Mouse (Mus musculus) kidney, postnatal 25 days (tissue): ENCODE results near the gene Hjurp.

ENCODE experiments used
- DNase-seq, 2 experiments: peaks; one replicate each; pipeline ENCODE4 v3.0.0; 2021; ENCODE audit warnings: mixed read lengths in 2 of 2

The Hjurp gene

DNA sequence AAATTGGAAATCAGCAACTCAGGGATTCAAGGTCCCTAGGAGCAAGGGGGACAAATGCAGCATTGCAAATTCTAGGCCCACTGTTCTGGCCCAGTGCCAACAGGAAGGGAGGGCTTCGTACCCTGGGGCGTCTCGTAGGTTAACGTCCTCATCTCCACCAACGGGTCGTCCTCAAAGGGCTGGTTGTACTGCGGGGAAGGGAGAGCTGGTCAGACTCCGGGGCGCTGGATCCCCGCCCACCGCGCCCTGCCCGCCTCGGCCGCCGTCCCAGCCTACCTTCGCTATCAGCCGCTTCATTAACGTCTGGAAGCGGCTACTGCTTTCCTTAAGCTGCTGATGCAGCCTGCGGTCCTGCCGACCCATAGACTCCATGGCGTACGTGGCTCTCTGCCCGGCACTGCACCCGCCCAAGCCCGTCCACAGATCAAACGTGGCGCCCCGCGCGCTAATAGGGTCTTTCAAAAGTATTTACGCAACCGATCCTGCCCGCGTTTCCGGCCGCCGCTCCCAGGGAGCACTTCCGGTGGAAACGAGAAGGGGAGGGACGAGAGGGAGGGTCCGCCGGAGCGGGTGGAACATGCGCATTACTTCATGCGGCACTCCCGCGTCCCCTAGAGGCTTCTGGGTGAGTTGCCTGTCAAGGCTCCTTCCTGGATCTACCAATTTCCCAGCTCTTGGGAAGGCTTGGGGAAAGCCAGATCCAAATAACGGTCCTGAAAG, at the start of gene Hjurp, which contains the start of gene Trpm8:
TSS of gene Hjurp (minus strand) at position 536 of the 720 bp plus-strand sequence.
TSS of gene Trpm8 (plus strand) at position 564 of the 720 bp plus-strand sequence.
- DNase-seq = peak; percentile 100

GRCm38 (mm10) chr1:88323101-88323500, 45.7 kb upstream of the Hjurp start:
- no peak for DNase-seq

DNA sequence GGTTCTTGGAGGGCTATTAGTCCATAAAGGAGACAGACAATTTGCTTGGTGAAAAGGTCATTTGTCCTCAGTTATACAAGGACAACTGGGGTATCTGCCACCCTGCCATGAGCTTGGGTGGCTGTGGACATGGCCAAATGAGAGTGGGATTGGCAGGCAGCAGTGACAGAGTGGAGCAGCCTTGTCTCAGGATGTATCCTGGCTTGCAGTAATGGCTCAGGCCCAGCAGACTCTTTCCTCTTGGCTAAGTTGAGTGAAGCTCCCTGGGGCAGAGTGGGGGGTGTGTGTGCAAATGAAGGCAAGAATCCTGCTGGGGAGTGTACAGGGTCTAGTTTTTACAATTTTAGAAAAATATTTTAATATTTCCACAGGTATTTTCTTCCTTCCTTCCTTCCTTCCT, 44.7 kb upstream of the Hjurp start:
- DNase-seq = no peak

DNA sequence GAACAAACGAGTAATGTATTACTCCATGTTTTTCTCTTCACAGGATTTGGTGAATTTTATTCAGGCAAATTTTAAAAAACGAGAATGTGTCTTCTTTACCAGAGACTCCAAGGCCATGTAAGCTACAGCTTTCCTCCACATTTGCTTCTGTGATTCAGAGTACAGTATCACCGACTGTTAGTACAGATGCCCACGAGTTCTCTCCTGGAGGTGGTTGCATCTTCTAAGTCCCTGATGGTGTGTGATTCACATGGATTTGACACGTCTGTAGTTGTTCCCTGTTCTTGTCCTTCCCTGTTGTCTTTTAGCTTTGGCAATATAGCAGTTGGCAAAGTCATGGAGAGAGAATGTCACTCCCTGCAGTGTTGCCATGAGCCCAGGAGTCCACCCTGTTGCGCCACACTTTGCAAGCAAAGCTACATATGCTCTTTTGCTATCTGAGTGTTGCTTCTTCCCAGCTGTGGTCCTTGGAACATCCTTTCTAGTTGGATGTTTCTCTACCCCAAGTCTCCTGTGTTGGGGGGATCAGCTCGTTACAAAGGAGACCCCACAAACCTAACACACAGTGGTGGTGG, 43.5 kb upstream of the Hjurp start:
- DNase-seq = no peak

DNA sequence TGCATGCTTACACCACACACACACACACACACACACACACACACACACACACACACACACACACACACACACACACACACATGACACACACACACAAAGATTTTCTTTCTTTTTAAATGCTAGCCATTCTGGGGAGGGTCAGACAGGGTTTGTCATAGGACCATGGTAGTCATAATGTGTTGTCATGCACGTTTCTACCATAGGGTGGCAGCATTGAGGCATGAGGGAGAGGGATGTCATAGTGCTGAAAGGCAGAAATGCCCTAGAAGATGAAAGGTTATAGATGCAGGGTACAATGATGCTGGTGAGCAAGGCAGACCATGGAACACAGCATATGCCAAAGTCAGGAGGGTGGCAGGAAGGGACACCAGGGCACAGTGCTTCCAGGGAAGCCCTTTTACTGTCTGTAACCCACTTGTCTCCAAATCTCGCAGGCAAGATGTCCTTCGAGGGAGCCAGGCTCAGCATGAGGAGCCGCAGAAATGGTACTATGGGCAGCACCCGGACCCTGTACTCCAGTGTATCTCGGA, 41.2 kb upstream of the Hjurp start:
- DNase-seq = peak in 1 of 2 experiments; percentile 75

- no peak for DNase-seq
These were observed 39.8 kb upstream of the Hjurp start for GRCm38 (mm10) chr1:88317279-88317678.

GRCm38 (mm10) chr1:88310349-88310748, 32.9 kb upstream of the Hjurp start:
- DNase-seq = no peak

GRCm38 (mm10) chr1:88309905-88310304, 32.5 kb upstream of the Hjurp start:
- DNase-seq = no peak

DNA sequence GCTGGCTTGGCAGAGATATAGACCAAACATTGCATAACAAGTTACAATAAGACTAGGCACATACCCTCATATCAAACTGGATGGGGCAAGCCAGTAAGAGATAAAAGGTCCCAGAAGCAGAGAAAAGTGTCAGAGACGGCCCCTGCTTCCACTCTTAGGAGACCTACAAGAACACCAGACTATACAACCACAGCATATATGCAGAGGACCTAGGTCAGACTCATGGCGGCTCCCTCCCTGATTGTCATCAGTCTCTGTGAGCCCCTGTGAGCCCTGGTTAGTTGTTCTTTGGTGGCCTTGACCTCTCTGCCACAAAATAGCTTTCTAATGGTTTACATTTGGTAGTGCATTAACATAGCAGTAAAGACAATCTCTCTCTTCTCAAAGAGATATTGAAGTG, 31.6 kb upstream of the Hjurp start:
- no peak for DNase-seq

- DNase-seq = no peak
These were observed 29.7 kb upstream of the Hjurp start for GRCm38 (mm10) chr1:88307180-88307579.

GRCm38 (mm10) chr1:88306543-88306942, 29.1 kb upstream of the Hjurp start:
- DNase-seq = no peak

DNA sequence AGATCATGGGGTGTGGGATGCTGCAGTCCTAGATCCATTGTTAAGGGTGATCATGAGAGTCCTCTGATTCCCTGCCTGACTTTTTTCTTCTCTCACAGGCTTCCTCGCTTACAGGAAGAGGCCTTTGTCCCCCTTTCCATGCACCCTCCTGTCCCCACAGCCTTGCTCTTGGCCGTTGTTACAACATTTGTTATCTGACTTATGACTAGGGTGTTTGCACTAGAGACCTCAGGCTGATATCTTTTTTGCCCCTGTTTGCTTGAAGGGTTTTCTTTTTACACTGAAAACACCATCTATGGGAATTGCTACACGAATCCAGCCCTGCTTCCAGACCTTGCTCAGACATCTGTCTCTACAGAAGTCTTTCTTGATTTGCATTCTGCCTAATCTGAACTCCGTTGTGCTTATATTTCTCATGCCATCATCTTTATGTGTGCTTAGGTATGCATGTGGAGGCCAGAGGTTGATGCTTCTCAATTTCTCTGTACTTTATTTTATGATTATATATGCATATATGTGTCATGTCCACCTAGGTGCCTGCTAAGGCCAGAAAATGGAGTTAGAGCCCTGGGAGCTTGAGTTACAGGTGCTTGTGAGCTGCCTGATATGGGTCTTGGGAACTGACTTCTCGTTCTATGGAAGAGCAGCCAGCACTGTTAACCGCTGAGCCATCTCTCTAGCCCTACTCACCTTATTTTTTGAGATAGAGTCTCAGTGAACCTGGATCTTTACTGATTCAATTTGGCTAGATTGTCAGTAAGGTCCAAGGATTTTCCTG, 27.8 kb upstream of the Hjurp start:
- DNase-seq = no peak

GRCm38 (mm10) chr1:88304261-88304985, 27.0 kb upstream of the Hjurp start:
- DNase-seq = no peak

- DNase-seq = no peak
These were observed 26.3 kb upstream of the Hjurp start for GRCm38 (mm10) chr1:88303762-88304161.

GRCm38 (mm10) chr1:88302057-88302740, 24.8 kb upstream of the Hjurp start:
- DNase-seq = no peak

DNA sequence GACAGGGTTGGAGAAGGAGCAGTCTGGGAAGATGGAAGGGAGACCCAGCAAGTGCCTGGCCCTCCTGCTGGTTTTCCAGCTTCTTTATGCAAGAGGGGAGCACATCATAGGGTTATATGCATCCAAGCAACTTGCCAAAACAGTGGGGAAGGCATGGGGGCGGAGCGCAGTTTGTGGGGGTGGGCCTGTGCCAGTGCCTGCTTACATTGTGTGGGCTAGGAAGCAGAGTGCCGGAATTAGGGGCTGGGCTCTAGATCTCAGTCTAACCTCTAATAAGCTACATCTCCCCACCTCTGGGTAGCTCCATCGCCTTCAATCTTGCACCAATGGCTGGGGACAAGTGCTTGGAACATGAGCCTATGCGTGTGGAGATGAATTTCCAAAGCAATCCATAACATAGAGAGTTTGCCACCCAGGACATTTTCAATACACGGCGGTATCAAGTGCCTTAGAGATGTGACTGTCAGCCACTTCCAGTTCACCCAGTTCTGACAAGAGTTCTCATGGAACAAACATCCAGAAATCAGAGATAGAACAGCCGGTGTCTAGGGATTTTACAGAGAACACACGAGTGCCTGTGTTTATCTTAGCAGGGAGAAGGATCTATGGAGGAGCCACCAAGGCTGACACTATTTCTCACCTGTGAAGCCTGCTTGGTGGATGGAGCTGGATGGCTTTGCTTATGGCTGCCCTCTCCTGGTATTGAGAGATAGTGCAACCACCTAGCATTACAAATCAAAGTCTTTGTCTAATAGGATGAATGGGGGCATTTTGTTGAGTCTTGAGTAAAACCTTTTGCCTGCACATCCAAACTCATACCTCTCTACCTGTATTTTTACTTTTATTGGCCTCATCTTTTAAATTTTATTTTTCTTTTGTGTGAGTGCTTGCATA, 23.9 kb upstream of the Hjurp start:
- DNase-seq = no peak

GRCm38 (mm10) chr1:88300301-88301050, 23.0 kb upstream of the Hjurp start:
- no peak for DNase-seq

DNA sequence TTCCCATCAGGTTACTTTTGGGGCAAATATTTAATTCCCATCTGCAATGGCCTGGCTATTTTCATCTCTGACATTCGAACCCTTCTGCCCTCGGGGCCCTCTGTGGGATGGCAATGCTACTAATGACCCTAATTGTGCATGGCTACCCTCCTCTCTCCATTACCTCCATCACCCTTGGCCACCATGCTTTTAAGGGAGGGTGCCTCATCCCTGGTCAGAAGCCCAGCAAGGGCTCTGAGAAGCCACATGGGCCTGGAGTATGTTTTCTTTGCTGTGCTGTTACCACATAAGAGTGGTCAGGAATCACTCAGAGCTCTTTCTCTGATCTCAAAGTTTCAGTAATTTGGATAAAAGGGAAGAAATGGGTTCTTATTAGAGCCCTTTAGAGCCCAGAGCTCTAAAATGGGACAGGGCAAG, 22.1 kb upstream of the Hjurp start:
- no peak for DNase-seq

GRCm38 (mm10) chr1:88298686-88299528, 21.5 kb upstream of the Hjurp start:
- DNase-seq = no peak
